In genomic region chr4:41664533-41664932, GRCm38 (mm10) we compare ENCODE assay signal across 14 mouse cellular contexts. TPM values are rescaled to one million over a fixed set of nuclear protein-coding genes. Genes with fewer than 3 reads are reported as not detected.
DNase-seq lines count a peak whose midpoint lies in the region; ATAC-seq and TF ChIP-seq lines count a peak whose summit lies in the region.
"Had no signal": no experiment of that assay in that cellular context is flagged by ENCODE, and none has a peak within 500 bp of the region (broad histone marks: within the 10 kb centered on the region; RNA-seq: fewer than 3 reads in every experiment).

No protein-coding gene starts in this region.

- H3K4me2 ChIP-seq in hindbrain, postnatal 0 days (ENCODE audit: low read depth, low read length): no peak overlapping the region
- H3K4me2 ChIP-seq in stomach, embryonic 14.5 days (replicated peaks; ENCODE audit: low read depth, low read length): no peak overlapping the region
- H3K4me2 ChIP-seq in stomach, postnatal 0 days (replicated peaks; ENCODE audit: low read depth): no peak overlapping the region
- no peak overlapping the region for H3K4me2 ChIP-seq in hindbrain, embryonic 14.5 days (replicated peaks)
- H3K4me2 ChIP-seq in stomach, embryonic 15.5 days: no peak overlapping the region

- H3K9me3 ChIP-seq in hindbrain, embryonic 10.5 days: no peaks in the 10 kb centered on the region
- no peaks in the 10 kb centered on the region for H3K9me3 ChIP-seq in hindbrain, postnatal 0 days (ENCODE audit: low read length)
- no peaks in the 10 kb centered on the region for H3K9me3 ChIP-seq in stomach, embryonic 14.5 days (ENCODE audit: control insufficient read depth, low read depth, low read length)
- no peaks in the 10 kb centered on the region for H3K9me3 ChIP-seq in stomach, postnatal 0 days (ENCODE audit: control insufficient read depth, low read length)
- no peaks in the 10 kb centered on the region for H3K9me3 ChIP-seq in hindbrain, embryonic 14.5 days (ENCODE audit: control insufficient read depth, low read length)
- H3K9me3 ChIP-seq in stomach, embryonic 15.5 days: no peaks in the 10 kb centered on the region

- DNase-seq in hindbrain, embryonic 10.5 days (ENCODE audit: low spot score): peak; percentile 15
- DNase-seq in hindbrain, postnatal 0 days (ENCODE audit: low spot score): no peak
- DNase-seq in stomach, postnatal 0 days (ENCODE audit: low spot score): no peak
- no peak for DNase-seq in hindbrain, embryonic 14.5 days (ENCODE audit: low spot score)
- no peak for DNase-seq in frontal cortex, postnatal 36 days (ENCODE audit: low spot score in 2 of 2)
- DNase-seq in adrenal gland, postnatal 25 days: no peak
- DNase-seq: adrenal gland, adult 8-10 months; cerebellum, adult 8-10 months; heart, adult 18-20 months; liver had no signal

- H3K9ac ChIP-seq in hindbrain, postnatal 0 days (replicated peaks; ENCODE audit: low read length): no peak overlapping the region
- H3K9ac ChIP-seq in stomach, embryonic 14.5 days (replicated peaks; ENCODE audit: low read depth, low read length): no peak overlapping the region
- no peak overlapping the region for H3K9ac ChIP-seq in stomach, postnatal 0 days (ENCODE audit: low read length)
- no peak overlapping the region for H3K9ac ChIP-seq in hindbrain, embryonic 14.5 days
- no peak overlapping the region for H3K9ac ChIP-seq in stomach, embryonic 15.5 days

- 0 out of 2 replicates have a peak, but pooled peaks cover 8% of the 10 kb centered on the region for H3K27me3 ChIP-seq in hindbrain, embryonic 10.5 days (ENCODE audit: insufficient read depth, poor library complexity, severe bottlenecking)
- H3K27me3 ChIP-seq in hindbrain, postnatal 0 days (ENCODE audit: insufficient read depth, low read length): no peaks in the 10 kb centered on the region
- no peaks in the 10 kb centered on the region for H3K27me3 ChIP-seq in stomach, embryonic 14.5 days (ENCODE audit: control insufficient read depth, insufficient read depth, low read length)
- no peaks in the 10 kb centered on the region for H3K27me3 ChIP-seq in stomach, postnatal 0 days (ENCODE audit: control insufficient read depth, insufficient read depth, low read length)
- no peaks in the 10 kb centered on the region for H3K27me3 ChIP-seq in hindbrain, embryonic 14.5 days (ENCODE audit: control insufficient read depth, insufficient read depth, low read length)
- H3K27me3 ChIP-seq in stomach, embryonic 15.5 days (replicated peaks): no peaks in the 10 kb centered on the region

- peaks cover 76% of the 10 kb centered on the region for H3K4me1 ChIP-seq in hindbrain, embryonic 10.5 days (replicated peaks)
- peaks cover 6% of the 10 kb centered on the region; the same call in 1 of the 2 replicates for H3K4me1 ChIP-seq in hindbrain, postnatal 0 days (ENCODE audit: insufficient read depth, low read length)
- peaks cover 40% of the 10 kb centered on the region for H3K4me1 ChIP-seq in stomach, embryonic 14.5 days (ENCODE audit: control insufficient read depth, insufficient read depth, low read length)
- H3K4me1 ChIP-seq in stomach, postnatal 0 days (replicated peaks; ENCODE audit: control insufficient read depth, insufficient read depth): no peaks in the 10 kb centered on the region
- H3K4me1 ChIP-seq in hindbrain, embryonic 14.5 days (replicated peaks; ENCODE audit: control insufficient read depth, insufficient read depth, low read length): peaks cover 28% of the 10 kb centered on the region
- H3K4me1 ChIP-seq in stomach, embryonic 15.5 days: peaks cover 36% of the 10 kb centered on the region

- peaks cover 95% of the 10 kb centered on the region for H3K36me3 ChIP-seq in hindbrain, embryonic 10.5 days
- peaks cover 3% of the 10 kb centered on the region; the same call in 1 of the 2 replicates for H3K36me3 ChIP-seq in hindbrain, postnatal 0 days (ENCODE audit: insufficient read depth, low read length)
- no peaks in the 10 kb centered on the region for H3K36me3 ChIP-seq in stomach, embryonic 14.5 days (ENCODE audit: control insufficient read depth, insufficient read depth, low read length)
- no peaks in the 10 kb centered on the region; the same call in 1 of the 2 replicates for H3K36me3 ChIP-seq in stomach, postnatal 0 days (ENCODE audit: control insufficient read depth, insufficient read depth, low read length)
- H3K36me3 ChIP-seq in hindbrain, embryonic 14.5 days (replicated peaks; ENCODE audit: control insufficient read depth, insufficient read depth): 0 out of 2 replicates have a peak, but pooled peaks cover 5% of the 10 kb centered on the region
- H3K36me3 ChIP-seq in stomach, embryonic 15.5 days: no peaks in the 10 kb centered on the region

- no peak for TF ChIP-seq EP300 in stomach, postnatal 0 days (optimal IDR thresholded peaks at IDR 0.05)

- WGBS in hindbrain, embryonic 10.5 days: 44% methylated on average over 7 of the region's 7 CpGs
- 72% methylated on average over 7 of the region's 7 CpGs for WGBS in hindbrain, postnatal 0 days
- WGBS in stomach, embryonic 14.5 days: 36% methylated on average over 7 of the region's 7 CpGs
- WGBS in stomach, postnatal 0 days: 34% methylated on average over 7 of the region's 7 CpGs
- WGBS in hindbrain, embryonic 14.5 days: 59% methylated on average over 7 of the region's 7 CpGs
- WGBS in stomach, embryonic 15.5 days: 47% methylated on average over 7 of the region's 7 CpGs

- peak overlapping the region; percentile 85 for H3K27ac ChIP-seq in hindbrain, embryonic 10.5 days
- H3K27ac ChIP-seq in hindbrain, postnatal 0 days: no peak overlapping the region
- H3K27ac ChIP-seq in stomach, embryonic 14.5 days (ENCODE audit: low read length): peak overlapping the region; percentile 58; the same call in 1 of the 2 replicates
- H3K27ac ChIP-seq in stomach, postnatal 0 days (replicated peaks): no peak overlapping the region
- peak overlapping the region; percentile 8; the same call in 1 of the 2 replicates for H3K27ac ChIP-seq in hindbrain, embryonic 14.5 days
- peak overlapping the region; percentile 54; the same call in 1 of the 2 replicates for H3K27ac ChIP-seq in stomach, embryonic 15.5 days
- H3K27ac ChIP-seq: layer of hippocampus, adult 2 months had no signal

- no peak overlapping the region for H3K4me3 ChIP-seq in hindbrain, embryonic 10.5 days
- no peak overlapping the region for H3K4me3 ChIP-seq in hindbrain, postnatal 0 days (ENCODE audit: low read length)
- H3K4me3 ChIP-seq in stomach, embryonic 14.5 days (ENCODE audit: low read depth, low read length): no peak overlapping the region
- H3K4me3 ChIP-seq in stomach, postnatal 0 days (ENCODE audit: low read depth, low read length): no peak overlapping the region
- H3K4me3 ChIP-seq in hindbrain, embryonic 14.5 days (replicated peaks; ENCODE audit: low read length): no peak overlapping the region
- no peak overlapping the region for H3K4me3 ChIP-seq in stomach, embryonic 15.5 days (replicated peaks)
- H3K4me3 ChIP-seq: layer of hippocampus, adult 2 months had no signal

- ATAC-seq in hindbrain, postnatal 0 days: no peak
- no peak for ATAC-seq in stomach, embryonic 14.5 days (ENCODE audit: insufficient number of reproducible peaks, insufficient read depth, low FRiP score, low read depth)
- no peak for ATAC-seq in stomach, postnatal 0 days (ENCODE audit: low FRiP score, low TSS enrichment)
- no peak for ATAC-seq in hindbrain, embryonic 14.5 days (ENCODE audit: low FRiP score)
- no peak for ATAC-seq in stomach, embryonic 15.5 days (ENCODE audit: insufficient read depth, low FRiP score, low read depth)

- TF ChIP-seq CTCF in hindbrain, postnatal 0 days (IDR thresholded peaks at IDR 0.05; ENCODE audit: low read depth): no peak
- no peak for TF ChIP-seq CTCF in stomach, postnatal 0 days (IDR thresholded peaks at IDR 0.05; ENCODE audit: low read depth)

RNA-seq across cellular contexts. Expression of gene Enho, which starts 24.4 kb away (rescaled TPM):
- 27.3 and 50.9 TPM in 2 replicates for polyA plus RNA-seq in hindbrain, embryonic 10.5 days (2016; fragmentation: Nextera tagmentation; extraction: Ambion mirVana)
- total RNA-seq in hindbrain, postnatal 0 days (2014; rRNA removed): 179 and 205 TPM in 2 replicates
- polyA plus RNA-seq in hindbrain, postnatal 0 days (2015; fragmentation: Nextera tagmentation; extraction: Ambion mirVana): 139 and 141 TPM in 2 replicates
- polyA plus RNA-seq in stomach, embryonic 14.5 days (2014; fragmentation: Nextera tagmentation; extraction: Ambion mirVana): 30.7 and 30.9 TPM in 2 replicates
- 50.5 and 55.4 TPM in 2 replicates for polyA plus RNA-seq in stomach, postnatal 0 days (2015; fragmentation: Nextera tagmentation; extraction: Ambion mirVana)
- polyA plus RNA-seq in hindbrain, embryonic 14.5 days (2014; fragmentation: Nextera tagmentation; extraction: Ambion mirVana): 127 and 130 TPM in 2 replicates
- 18.3 and 24.0 TPM in 2 replicates for polyA plus RNA-seq in stomach, embryonic 15.5 days (2015; fragmentation: Nextera tagmentation; extraction: Ambion mirVana)
- 2.0 and 3.9 TPM in 2 replicates for total RNA-seq in adrenal gland, postnatal 25 days (2021)
- total RNA-seq: megakaryocyte progenitor cell, adult 5-6 weeks had no signal

RNA-seq across cellular contexts. Expression of gene Cntfr, which starts 32.4 kb away (rescaled TPM):
- polyA plus RNA-seq in hindbrain, embryonic 10.5 days (2016; fragmentation: Nextera tagmentation; extraction: Ambion mirVana): 29.7 and 51.6 TPM in 2 replicates
- total RNA-seq in hindbrain, postnatal 0 days (2014; rRNA removed): 59.3 and 61.9 TPM in 2 replicates
- polyA plus RNA-seq in hindbrain, postnatal 0 days (2015; fragmentation: Nextera tagmentation; extraction: Ambion mirVana): 18.5 and 22.1 TPM in 2 replicates
- polyA plus RNA-seq in stomach, embryonic 14.5 days (2014; fragmentation: Nextera tagmentation; extraction: Ambion mirVana): 9.3 and 11.3 TPM in 2 replicates
- polyA plus RNA-seq in stomach, postnatal 0 days (2015; fragmentation: Nextera tagmentation; extraction: Ambion mirVana): 4.3 and 5.9 TPM in 2 replicates
- polyA plus RNA-seq in hindbrain, embryonic 14.5 days (2014; fragmentation: Nextera tagmentation; extraction: Ambion mirVana): 19.2 and 21.8 TPM in 2 replicates
- polyA plus RNA-seq in stomach, embryonic 15.5 days (2015; fragmentation: Nextera tagmentation; extraction: Ambion mirVana): 8.3 and 11.8 TPM in 2 replicates
- total RNA-seq in adrenal gland, postnatal 25 days (2021): 46.3 and 49.8 TPM in 2 replicates
- total RNA-seq: megakaryocyte progenitor cell, adult 5-6 weeks had no signal

RNA-seq across cellular contexts. Expression of gene Il11ra1, which starts 35.3 kb away (rescaled TPM):
- polyA plus RNA-seq in hindbrain, embryonic 10.5 days (2016; fragmentation: Nextera tagmentation; extraction: Ambion mirVana): 84.3 and 91.4 TPM in 2 replicates
- total RNA-seq in hindbrain, postnatal 0 days (2014; rRNA removed): 24.4 and 41.9 TPM in 2 replicates
- polyA plus RNA-seq in hindbrain, postnatal 0 days (2015; fragmentation: Nextera tagmentation; extraction: Ambion mirVana): 47.4 and 49.8 TPM in 2 replicates
- polyA plus RNA-seq in stomach, embryonic 14.5 days (2014; fragmentation: Nextera tagmentation; extraction: Ambion mirVana): 162 TPM in 2 replicates
- 73.7 and 80.0 TPM in 2 replicates for polyA plus RNA-seq in stomach, postnatal 0 days (2015; fragmentation: Nextera tagmentation; extraction: Ambion mirVana)
- polyA plus RNA-seq in hindbrain, embryonic 14.5 days (2014; fragmentation: Nextera tagmentation; extraction: Ambion mirVana): 39.9 and 40.6 TPM in 2 replicates
- 153 and 157 TPM in 2 replicates for polyA plus RNA-seq in stomach, embryonic 15.5 days (2015; fragmentation: Nextera tagmentation; extraction: Ambion mirVana)
- 56.7 and 83.4 TPM in 2 replicates for total RNA-seq in adrenal gland, postnatal 25 days (2021)

RNA-seq across cellular contexts. Expression of gene Rpp25l, which starts 48.8 kb away (rescaled TPM):
- polyA plus RNA-seq in hindbrain, embryonic 10.5 days (2016; fragmentation: Nextera tagmentation; extraction: Ambion mirVana): 89.7 and 96.6 TPM in 2 replicates
- 35.0 and 42.2 TPM in 2 replicates for total RNA-seq in hindbrain, postnatal 0 days (2014; rRNA removed)
- 47.3 and 48.3 TPM in 2 replicates for polyA plus RNA-seq in hindbrain, postnatal 0 days (2015; fragmentation: Nextera tagmentation; extraction: Ambion mirVana)
- 65.3 and 71.5 TPM in 2 replicates for polyA plus RNA-seq in stomach, embryonic 14.5 days (2014; fragmentation: Nextera tagmentation; extraction: Ambion mirVana)
- polyA plus RNA-seq in stomach, postnatal 0 days (2015; fragmentation: Nextera tagmentation; extraction: Ambion mirVana): 38.0 and 40.2 TPM in 2 replicates
- polyA plus RNA-seq in hindbrain, embryonic 14.5 days (2014; fragmentation: Nextera tagmentation; extraction: Ambion mirVana): 57.5 and 60.5 TPM in 2 replicates
- 59.5 and 61.1 TPM in 2 replicates for polyA plus RNA-seq in stomach, embryonic 15.5 days (2015; fragmentation: Nextera tagmentation; extraction: Ambion mirVana)
- 34.5 and 36.2 TPM in 2 replicates for total RNA-seq in adrenal gland, postnatal 25 days (2021)

RNA-seq across cellular contexts. Expression of gene Dctn3, which starts 58.4 kb away (rescaled TPM):
- polyA plus RNA-seq in hindbrain, embryonic 10.5 days (2016; fragmentation: Nextera tagmentation; extraction: Ambion mirVana): 171 and 232 TPM in 2 replicates
- 145 and 147 TPM in 2 replicates for total RNA-seq in hindbrain, postnatal 0 days (2014; rRNA removed)
- 306 and 316 TPM in 2 replicates for polyA plus RNA-seq in hindbrain, postnatal 0 days (2015; fragmentation: Nextera tagmentation; extraction: Ambion mirVana)
- 121 and 126 TPM in 2 replicates for polyA plus RNA-seq in stomach, embryonic 14.5 days (2014; fragmentation: Nextera tagmentation; extraction: Ambion mirVana)
- polyA plus RNA-seq in stomach, postnatal 0 days (2015; fragmentation: Nextera tagmentation; extraction: Ambion mirVana): 129 TPM in 2 replicates
- polyA plus RNA-seq in hindbrain, embryonic 14.5 days (2014; fragmentation: Nextera tagmentation; extraction: Ambion mirVana): 271 and 274 TPM in 2 replicates
- polyA plus RNA-seq in stomach, embryonic 15.5 days (2015; fragmentation: Nextera tagmentation; extraction: Ambion mirVana): 124 and 130 TPM in 2 replicates
- total RNA-seq in adrenal gland, postnatal 25 days (2021): 108 and 120 TPM in 2 replicates

Comparison
In these comparisons a context has a peak if more than half of its experiments do, and no peak if none do; other contexts are left out.
1. H3K27ac ChIP-seq: peak in hindbrain, embryonic 10.5 days (single experiment), stomach, embryonic 14.5 days (single experiment), hindbrain, embryonic 14.5 days (single experiment) and stomach, embryonic 15.5 days (single experiment); none in hindbrain, postnatal 0 days (single experiment) and stomach, postnatal 0 days (single experiment).